Comparison of ENCODE assay signal across 10 mouse cellular contexts in the genomic region with DNA sequence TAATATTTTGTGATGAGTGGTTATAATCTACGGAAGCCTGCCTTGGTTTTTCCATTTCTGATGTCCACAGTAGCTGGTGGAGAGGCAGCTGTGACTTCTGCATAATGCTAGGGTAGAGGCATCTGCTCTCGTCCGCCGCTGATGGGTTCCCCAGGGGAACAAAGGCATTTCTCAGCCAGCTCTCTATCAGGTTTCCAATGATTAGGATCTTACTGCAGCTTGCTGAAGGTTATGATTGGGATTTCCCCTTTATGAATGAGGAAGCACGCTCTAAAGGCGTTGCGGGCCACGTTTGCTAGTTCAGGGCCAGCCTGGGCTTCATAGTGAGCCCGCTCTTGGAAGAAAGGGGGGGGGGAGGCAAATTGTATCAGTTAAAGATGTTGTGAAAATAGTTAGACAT. TPM values are rescaled to one million over a fixed set of nuclear protein-coding genes. Genes with fewer than 3 reads are reported as not detected.
DNase-seq lines count a peak whose midpoint lies in the region; ATAC-seq lines count a peak whose summit lies in the region.
"Had no signal": no experiment of that assay in that cellular context is flagged by ENCODE, and none has a peak within 500 bp of the region (broad histone marks: within the 10 kb centered on the region; RNA-seq: fewer than 3 reads in every experiment).

No protein-coding gene starts in this region.

- ATAC-seq in heart, embryonic 13.5 days (ENCODE audit: extremely low read depth, insufficient number of reproducible peaks, low FRiP score, low TSS enrichment), result no peak
- no peak for ATAC-seq in hindbrain, embryonic 12.5 days (ENCODE audit: low FRiP score)
- no peak for ATAC-seq in midbrain, embryonic 13.5 days

- H3K9me3 ChIP-seq in heart, embryonic 13.5 days, result no peaks in the 10 kb centered on the region
- H3K9me3 ChIP-seq in hindbrain, embryonic 12.5 days (replicated peaks), result no peaks in the 10 kb centered on the region
- H3K9me3 ChIP-seq in midbrain, embryonic 13.5 days, result no peaks in the 10 kb centered on the region

- H3K4me2 ChIP-seq in heart, embryonic 13.5 days, result peak overlapping the region; percentile 93
- H3K4me2 ChIP-seq in hindbrain, embryonic 12.5 days (replicated peaks), result peak overlapping the region; percentile 72
- peak overlapping the region; percentile 72 for H3K4me2 ChIP-seq in midbrain, embryonic 13.5 days (replicated peaks)

- H3K4me3 ChIP-seq in heart, embryonic 13.5 days, result no peak overlapping the region
- peak overlapping the region; percentile 15; the same call in 1 of the 2 replicates for H3K4me3 ChIP-seq in hindbrain, embryonic 12.5 days
- peak overlapping the region; percentile 87 for H3K4me3 ChIP-seq in midbrain, embryonic 13.5 days (replicated peaks)

- 0 out of 2 replicates have a peak overlapping the region, but pooled peaks have one; percentile 10 for H3K9ac ChIP-seq in heart, embryonic 13.5 days
- no peak overlapping the region for H3K9ac ChIP-seq in hindbrain, embryonic 12.5 days
- H3K9ac ChIP-seq in midbrain, embryonic 13.5 days (replicated peaks), result peak overlapping the region; percentile 54; the same call in 1 of the 2 replicates

- 75% methylated on average over 9 of the region's 9 CpGs for WGBS in heart, embryonic 13.5 days
- 58% methylated on average over 9 of the region's 9 CpGs for WGBS in hindbrain, embryonic 12.5 days
- WGBS in midbrain, embryonic 13.5 days, result 68% methylated on average over 9 of the region's 9 CpGs

- no peak for DNase-seq in heart, postnatal 14 days
- DNase-seq in MEL-GATA-1-ER (ENCODE audit: extremely low read depth, low read depth), result peak; percentile 41
- DNase-seq in right cerebral cortex, postnatal 36 days (ENCODE audit: low spot score in 2 of 2), result no peak
- DNase-seq in adrenal gland, adult (ENCODE audit: inconsistent age in 2 of 2, low spot score in 1 of 2), result no peak
- no peak for DNase-seq in gastrocnemius, adult 18-20 months (ENCODE audit: low spot score)

- peaks cover 53% of the 10 kb centered on the region for H3K4me1 ChIP-seq in heart, embryonic 13.5 days
- peaks cover 34% of the 10 kb centered on the region for H3K4me1 ChIP-seq in hindbrain, embryonic 12.5 days
- H3K4me1 ChIP-seq in midbrain, embryonic 13.5 days (replicated peaks), result peaks cover 45% of the 10 kb centered on the region

- H3K36me3 ChIP-seq in heart, embryonic 13.5 days, result peaks cover 27% of the 10 kb centered on the region
- peaks cover 8% of the 10 kb centered on the region for H3K36me3 ChIP-seq in hindbrain, embryonic 12.5 days
- H3K36me3 ChIP-seq in midbrain, embryonic 13.5 days, result peaks cover 25% of the 10 kb centered on the region

- intact Hi-C loops in heart, postnatal 14 days (cut with DNase I), result no loop called here

- H3K27ac ChIP-seq in heart, embryonic 13.5 days (replicated peaks), result no peak overlapping the region
- no peak overlapping the region for H3K27ac ChIP-seq in hindbrain, embryonic 12.5 days
- no peak overlapping the region for H3K27ac ChIP-seq in midbrain, embryonic 13.5 days
- H3K27ac ChIP-seq: kidney, postnatal 0 days had no signal

- H3K27me3 ChIP-seq in heart, embryonic 13.5 days (replicated peaks), result no peaks in the 10 kb centered on the region
- no peaks in the 10 kb centered on the region for H3K27me3 ChIP-seq in hindbrain, embryonic 12.5 days
- H3K27me3 ChIP-seq in midbrain, embryonic 13.5 days, result no peaks in the 10 kb centered on the region

RNA-seq across cellular contexts. Expression of a gene that starts 3.0 kb away (rescaled TPM):
- 11.7 and 12.7 TPM in 2 replicates for polyA plus RNA-seq in heart, embryonic 13.5 days (2015; fragmentation: Nextera tagmentation; extraction: Ambion mirVana)
- total RNA-seq in heart, postnatal 14 days (2021), result 10 to 100 TPM; 10.9 to 12.0 TPM
- 28.0 and 31.0 TPM in 2 replicates for polyA plus RNA-seq in hindbrain, embryonic 12.5 days (2016; fragmentation: Nextera tagmentation; extraction: Ambion mirVana)
- 28.7 and 33.2 TPM in 2 replicates for polyA plus RNA-seq in midbrain, embryonic 13.5 days (2015; fragmentation: Nextera tagmentation; extraction: Ambion mirVana)
- 1 to 10 TPM; 5.4 to 5.6 TPM for total RNA-seq in gastrocnemius, adult 18-20 months (2021)

RNA-seq across cellular contexts. Expression of a gene that starts 3.3 kb away (rescaled TPM):
- polyA plus RNA-seq in heart, embryonic 13.5 days (2015; fragmentation: Nextera tagmentation; extraction: Ambion mirVana), result 6.2 and 6.5 TPM in 2 replicates
- total RNA-seq in heart, postnatal 14 days (2021), result 1 to 10 TPM; 5.7 to 6.9 TPM
- 13.5 and 13.7 TPM in 2 replicates for polyA plus RNA-seq in hindbrain, embryonic 12.5 days (2016; fragmentation: Nextera tagmentation; extraction: Ambion mirVana)
- 9.7 and 11.8 TPM in 2 replicates for polyA plus RNA-seq in midbrain, embryonic 13.5 days (2015; fragmentation: Nextera tagmentation; extraction: Ambion mirVana)
- total RNA-seq in gastrocnemius, adult 18-20 months (2021), result 1 to 10 TPM; 2.8 to 3.0 TPM

RNA-seq across cellular contexts. Expression of a gene that starts 22.0 kb away (rescaled TPM):
- not detected in 2 replicates for polyA plus RNA-seq in heart, embryonic 13.5 days (2015; fragmentation: Nextera tagmentation; extraction: Ambion mirVana)
- total RNA-seq in heart, postnatal 14 days (2021), result not detected
- not detected in 2 replicates for polyA plus RNA-seq in hindbrain, embryonic 12.5 days (2016; fragmentation: Nextera tagmentation; extraction: Ambion mirVana)
- not detected in 2 replicates for polyA plus RNA-seq in midbrain, embryonic 13.5 days (2015; fragmentation: Nextera tagmentation; extraction: Ambion mirVana)
- not detected for total RNA-seq in gastrocnemius, adult 18-20 months (2021)
- polyA plus RNA-seq: kidney, postnatal 0 days; urinary bladder, adult 2 months had no signal
